In the genomic region with DNA sequence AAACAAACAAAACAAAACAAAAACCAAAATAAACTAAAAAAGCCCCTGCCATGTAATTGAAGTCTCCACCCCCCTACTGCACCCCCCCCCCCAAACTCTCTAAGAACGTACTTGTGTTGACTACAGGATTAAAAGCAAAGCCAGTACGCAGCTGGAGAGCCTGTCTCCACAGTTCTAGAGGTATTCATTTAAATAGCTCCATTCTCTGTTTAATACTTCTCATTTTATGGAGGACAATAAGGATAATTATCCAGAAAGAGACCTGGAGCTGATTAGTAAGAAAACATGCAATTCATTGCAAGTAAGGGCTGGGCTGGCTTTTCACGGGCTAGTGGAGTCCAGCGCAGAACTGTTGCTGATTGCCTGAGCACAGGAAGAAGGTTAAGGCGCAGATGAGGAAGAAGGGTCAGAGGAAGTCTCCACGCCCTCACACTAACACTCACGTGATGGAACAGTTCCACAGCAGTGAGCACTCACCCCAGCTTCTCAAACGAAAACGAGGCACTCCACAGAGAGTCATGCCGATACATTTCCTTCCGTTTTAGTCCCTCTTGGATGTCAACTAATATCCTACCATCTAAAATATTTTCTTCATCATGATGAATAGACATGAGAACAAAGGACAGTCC, we compare ENCODE assay signal across 9 mouse cellular contexts. TPM values are rescaled to one million over a fixed set of nuclear protein-coding genes. Genes with fewer than 3 reads are reported as not detected.
DNase-seq lines count a peak whose midpoint lies in the region; ATAC-seq and TF ChIP-seq lines count a peak whose summit lies in the region.
"Had no signal": no experiment of that assay in that cellular context is flagged by ENCODE, and none has a peak within 500 bp of the region (broad histone marks: within the 10 kb centered on the region; RNA-seq: fewer than 3 reads in every experiment).

No protein-coding gene starts in this region.

- TF ChIP-seq CTCF in bone marrow macrophage, adult 2 months (IDR thresholded peaks at IDR 0.05; ENCODE audit: low read depth, low read length) = no peak

- peaks cover 12% of the 10 kb centered on the region for H3K4me1 ChIP-seq in bone marrow macrophage, adult 2 months (ENCODE audit: control insufficient read depth, insufficient read depth, low read length)
- H3K4me1 ChIP-seq in midbrain, embryonic 11.5 days (ENCODE audit: control insufficient read depth, insufficient read depth, low read length) = no peaks in the 10 kb centered on the region

- no peak for TF ChIP-seq POLR2A in bone marrow macrophage, adult 2 months (IDR thresholded peaks at IDR 0.05; ENCODE audit: borderline replicate concordance, low read depth, low read length)

- peak; percentile 36 to 62 for DNase-seq in adrenal gland, adult (ENCODE audit: inconsistent age in 2 of 2, low spot score in 1 of 2)
- no peak for DNase-seq in adrenal gland, postnatal 25 days
- DNase-seq in kidney, postnatal 36 days = peak; percentile 51 to 56
- peak; percentile 64 to 73 for DNase-seq in spleen, adult 18-20 months
- no peak for DNase-seq in midbrain, embryonic 11.5 days (ENCODE audit: low spot score, missing footprints)
- no peak for DNase-seq in adipocyte (ENCODE audit: low spot score)
- DNase-seq in left cerebral cortex, postnatal 14 days (ENCODE audit: low spot score in 2 of 2) = no peak

- no peaks in the 10 kb centered on the region for H3K36me3 ChIP-seq in midbrain, embryonic 11.5 days (ENCODE audit: control insufficient read depth, insufficient read depth, low read length)

- H3K27ac ChIP-seq in bone marrow macrophage, adult 2 months (ENCODE audit: insufficient read depth, low read depth, low read length) = peak overlapping the region; percentile 63
- no peak overlapping the region for H3K27ac ChIP-seq in midbrain, embryonic 11.5 days (ENCODE audit: low read depth, low read length)
- H3K27ac ChIP-seq: limb, embryonic 10.5 days had no signal

- no peak overlapping the region for H3K4me2 ChIP-seq in midbrain, embryonic 11.5 days

- no peaks in the 10 kb centered on the region for H3K27me3 ChIP-seq in midbrain, embryonic 11.5 days (ENCODE audit: control insufficient read depth, insufficient read depth, low read length)

- no peak overlapping the region for H3K4me3 ChIP-seq in bone marrow macrophage, adult 2 months (ENCODE audit: insufficient read depth, low read length)
- H3K4me3 ChIP-seq in midbrain, embryonic 11.5 days (ENCODE audit: low read depth, low read length) = no peak overlapping the region
- H3K4me3 ChIP-seq: limb, embryonic 10.5 days had no signal

- 71% methylated on average over 11 of the region's 11 CpGs for WGBS in midbrain, embryonic 11.5 days

- H3K9ac ChIP-seq in midbrain, embryonic 11.5 days (ENCODE audit: low read length) = no peak overlapping the region

- no peak for ATAC-seq in midbrain, embryonic 11.5 days (ENCODE audit: low FRiP score)

- intact Hi-C loops in left cerebral cortex, postnatal 14 days (cut with DNase I) = no loop called here

- H3K9me3 ChIP-seq in midbrain, embryonic 11.5 days (ENCODE audit: control insufficient read depth, low read length) = no peaks in the 10 kb centered on the region
- H3K9me3 ChIP-seq: limb, embryonic 10.5 days had no signal

RNA-seq across cellular contexts. Expression of gene Rftn2, which starts 11.3 kb away (rescaled TPM):
- total RNA-seq in adrenal gland, postnatal 25 days (2021) = 15.5 and 20.0 TPM in 2 replicates
- polyA plus RNA-seq in bone marrow macrophage, adult 2 months (2012; ENCODE audit: insufficient read depth, insufficient read length, missing spikeins) = 2.1 and 2.8 TPM in 2 replicates
- polyA plus RNA-seq in midbrain, embryonic 11.5 days (2014; fragmentation: Nextera tagmentation; extraction: Ambion mirVana) = 6.4 and 7.3 TPM in 2 replicates
- total RNA-seq in left cerebral cortex, postnatal 14 days (2021) = 10 to 100 TPM; 18.5 to 19.5 TPM

RNA-seq across cellular contexts. Expression of gene Mars2, which starts 21.7 kb away (rescaled TPM):
- total RNA-seq in adrenal gland, postnatal 25 days (2021) = 6.9 and 8.1 TPM in 2 replicates
- 1.3 and 1.5 TPM in 2 replicates for polyA plus RNA-seq in bone marrow macrophage, adult 2 months (2012; ENCODE audit: insufficient read depth, insufficient read length, missing spikeins)
- 2.8 and 2.9 TPM in 2 replicates for polyA plus RNA-seq in midbrain, embryonic 11.5 days (2014; fragmentation: Nextera tagmentation; extraction: Ambion mirVana)
- 10 to 100 TPM; 10.6 to 11.5 TPM for total RNA-seq in left cerebral cortex, postnatal 14 days (2021)

Comparison
In these comparisons a context has a peak if more than half of its experiments do, and no peak if none do; other contexts are left out.
1. DNase-seq: peak in adrenal gland, adult (2 of 2), kidney, postnatal 36 days (2 of 2) and spleen, adult 18-20 months (2 of 2); none in adrenal gland, postnatal 25 days (single experiment), midbrain, embryonic 11.5 days (single experiment), adipocyte (single experiment) and left cerebral cortex, postnatal 14 days (0 of 2).